Mouse (Mus musculus): ENCODE data around the gene Trpv3. TPM values are rescaled to one million over a fixed set of nuclear protein-coding genes. Genes with fewer than 3 reads are reported as not detected.
A peak's percentile ranks its signal among the peaks of the same experiment; 100 is the strongest.

Trpv3 gene
- 0.11 TPM in 2 replicates for polyA plus RNA-seq (2015; fragmentation: Nextera tagmentation; extraction: Ambion mirVana)

- Histone ChIP-seq H3K27me3 (no peaks in the 10 kb centered on the region; the same call in none of the 2 replicates), H3K9ac (no peak within 1 kb of the TSS), H3K36me3 (no peaks in the 10 kb centered on the region), H3K9me3 (replicated peaks) (no peaks in the 10 kb centered on the region), H3K4me3 (no peak within 1 kb of the TSS), H3K4me2 (no peak within 1 kb of the TSS), H3K4me1 (replicated peaks) (no peaks in the 10 kb centered on the region), H3K27ac (no peak within 1 kb of the TSS)
- no peak for ATAC-seq (replicated peaks; ENCODE audit: insufficient number of reproducible peaks, insufficient read depth, low FRiP score, low read depth)
- WGBS = 76% methylated on average over 7 of the region's 7 CpGs
Measured at GRCm38 (mm10) chr11:73267267-73267666, at the start of gene Trpv3. Trpv3 (plus strand) TSS chr11:73267388.

GRCm38 (mm10) chr11:73219671-73220070 lies 47.5 kb upstream of the Trpv3 start:
- H3K4me2 ChIP-seq = no peak overlapping the region
- no peak overlapping the region for H3K9ac ChIP-seq
- H3K4me3 ChIP-seq = no peak overlapping the region
- H3K36me3 ChIP-seq = no peaks in the 10 kb centered on the region
- H3K4me1 ChIP-seq (replicated peaks) = no peaks in the 10 kb centered on the region
- H3K27me3 ChIP-seq = no peaks in the 10 kb centered on the region
- WGBS = 43% methylated on average over 2 of the region's 2 CpGs
- no peak for ATAC-seq (replicated peaks; ENCODE audit: insufficient number of reproducible peaks, insufficient read depth, low FRiP score, low read depth)
- no peaks in the 10 kb centered on the region for H3K9me3 ChIP-seq (replicated peaks)
- H3K27ac ChIP-seq = no peak overlapping the region

- no peaks in the 10 kb centered on the region for H3K27me3 ChIP-seq
- 83% methylated on average over 1 of the region's 1 CpGs for WGBS
- H3K9ac ChIP-seq = no peak overlapping the region
- no peaks in the 10 kb centered on the region for H3K4me1 ChIP-seq (replicated peaks)
- no peak overlapping the region for H3K4me2 ChIP-seq
- no peaks in the 10 kb centered on the region for H3K36me3 ChIP-seq
- H3K9me3 ChIP-seq (replicated peaks) = no peaks in the 10 kb centered on the region
- H3K27ac ChIP-seq = no peak overlapping the region
- no peak for ATAC-seq (replicated peaks; ENCODE audit: insufficient number of reproducible peaks, insufficient read depth, low FRiP score, low read depth)
- H3K4me3 ChIP-seq = no peak overlapping the region
Measured at GRCm38 (mm10) chr11:73220651-73221050, 46.5 kb upstream of the Trpv3 start.

GRCm38 (mm10) chr11:73222846-73223245 lies 44.3 kb upstream of the Trpv3 start:
- no peak overlapping the region for H3K27ac ChIP-seq
- no peaks in the 10 kb centered on the region for H3K4me1 ChIP-seq (replicated peaks)
- H3K36me3 ChIP-seq = no peaks in the 10 kb centered on the region
- 28% methylated on average over 5 of the region's 5 CpGs for WGBS
- H3K4me3 ChIP-seq = no peak overlapping the region
- no peak overlapping the region for H3K4me2 ChIP-seq
- no peak overlapping the region for H3K9ac ChIP-seq
- no peaks in the 10 kb centered on the region for H3K9me3 ChIP-seq (replicated peaks)
- H3K27me3 ChIP-seq = no peaks in the 10 kb centered on the region
- ATAC-seq (replicated peaks; ENCODE audit: insufficient number of reproducible peaks, insufficient read depth, low FRiP score, low read depth) = no peak

- H3K36me3 ChIP-seq = no peaks in the 10 kb centered on the region
- no peak for ATAC-seq (replicated peaks; ENCODE audit: insufficient number of reproducible peaks, insufficient read depth, low FRiP score, low read depth)
- H3K4me3 ChIP-seq = no peak overlapping the region
- no peaks in the 10 kb centered on the region for H3K27me3 ChIP-seq
- no peak overlapping the region for H3K9ac ChIP-seq
- H3K4me1 ChIP-seq (replicated peaks) = no peaks in the 10 kb centered on the region
- H3K4me2 ChIP-seq = no peak overlapping the region
- no peaks in the 10 kb centered on the region for H3K9me3 ChIP-seq (replicated peaks)
- no peak overlapping the region for H3K27ac ChIP-seq
- 70% methylated on average over 2 of the region's 2 CpGs for WGBS
Measured at GRCm38 (mm10) chr11:73223966-73224365, 43.2 kb upstream of the Trpv3 start.

- Histone ChIP-seq H3K9me3 (replicated peaks) (no peaks in the 10 kb centered on the region), H3K4me1 (replicated peaks) (no peaks in the 10 kb centered on the region), H3K36me3 (no peaks in the 10 kb centered on the region), H3K4me3 (no peak overlapping the region), H3K4me2 (no peak overlapping the region), H3K9ac (no peak overlapping the region), H3K27me3 (no peaks in the 10 kb centered on the region), H3K27ac (no peak overlapping the region)
- ATAC-seq (replicated peaks; ENCODE audit: insufficient number of reproducible peaks, insufficient read depth, low FRiP score, low read depth) = no peak
- WGBS = 85% methylated on average over 6 of the region's 6 CpGs
Measured at GRCm38 (mm10) chr11:73225856-73226255, 41.3 kb upstream of the Trpv3 start.

GRCm38 (mm10) chr11:73228881-73229280 lies 38.3 kb upstream of the Trpv3 start:
- Histone ChIP-seq H3K4me3 (no peak overlapping the region), H3K9me3 (replicated peaks) (no peaks in the 10 kb centered on the region), H3K27ac (no peak overlapping the region), H3K27me3 (no peaks in the 10 kb centered on the region), H3K4me2 (no peak overlapping the region), H3K9ac (no peak overlapping the region), H3K36me3 (no peaks in the 10 kb centered on the region), H3K4me1 (replicated peaks) (no peaks in the 10 kb centered on the region)
- 72% methylated on average over 5 of the region's 5 CpGs for WGBS
- ATAC-seq (replicated peaks; ENCODE audit: insufficient number of reproducible peaks, insufficient read depth, low FRiP score, low read depth) = no peak

- no peak for ATAC-seq (replicated peaks; ENCODE audit: insufficient number of reproducible peaks, insufficient read depth, low FRiP score, low read depth)
- H3K4me1 ChIP-seq (replicated peaks) = 0 out of 2 replicates have a peak, but pooled peaks cover under 1% of the 10 kb centered on the region
- H3K36me3 ChIP-seq = no peaks in the 10 kb centered on the region
- no peak overlapping the region for H3K4me2 ChIP-seq
- no peak overlapping the region for H3K4me3 ChIP-seq
- no peak overlapping the region for H3K9ac ChIP-seq
- no peak overlapping the region for H3K27ac ChIP-seq
- H3K27me3 ChIP-seq = no peaks in the 10 kb centered on the region
- H3K9me3 ChIP-seq (replicated peaks) = no peaks in the 10 kb centered on the region
- WGBS = 81% methylated on average over 5 of the region's 5 CpGs
Measured at GRCm38 (mm10) chr11:73230081-73230480, 37.1 kb upstream of the Trpv3 start.

GRCm38 (mm10) chr11:73232513-73232912 lies 34.7 kb upstream of the Trpv3 start:
- H3K4me3 ChIP-seq = no peak overlapping the region
- WGBS = 48% methylated on average over 2 of the region's 2 CpGs
- 0 out of 2 replicates have a peak, but pooled peaks cover 7% of the 10 kb centered on the region for H3K4me1 ChIP-seq (replicated peaks)
- H3K36me3 ChIP-seq = no peaks in the 10 kb centered on the region
- no peaks in the 10 kb centered on the region for H3K9me3 ChIP-seq (replicated peaks)
- no peak overlapping the region for H3K4me2 ChIP-seq
- H3K27ac ChIP-seq = no peak overlapping the region
- H3K27me3 ChIP-seq = no peaks in the 10 kb centered on the region
- ATAC-seq (replicated peaks; ENCODE audit: insufficient number of reproducible peaks, insufficient read depth, low FRiP score, low read depth) = no peak
- no peak overlapping the region for H3K9ac ChIP-seq

- Histone ChIP-seq H3K36me3 (no peaks in the 10 kb centered on the region), H3K27me3 (no peaks in the 10 kb centered on the region), H3K9me3 (replicated peaks) (no peaks in the 10 kb centered on the region), H3K27ac (no peak within 1 kb of the TSS), H3K4me2 (no peak within 1 kb of the TSS), H3K4me3 (no peak within 1 kb of the TSS), H3K9ac (no peak within 1 kb of the TSS), H3K4me1 (replicated peaks) (0 out of 2 replicates have a peak, but pooled peaks cover 7% of the 10 kb centered on the region)
- ATAC-seq (replicated peaks; ENCODE audit: insufficient number of reproducible peaks, insufficient read depth, low FRiP score, low read depth) = no peak
- 76% methylated on average over 5 of the region's 5 CpGs for WGBS
Measured at GRCm38 (mm10) chr11:73233992-73234391, 33.2 kb upstream of the Trpv3 start, which contains the start of gene Trpv1. Trpv1 (plus strand) TSS chr11:73234292.

- Histone ChIP-seq H3K9ac (no peak overlapping the region), H3K36me3 (no peaks in the 10 kb centered on the region), H3K4me2 (no peak overlapping the region), H3K9me3 (replicated peaks) (no peaks in the 10 kb centered on the region), H3K27me3 (no peaks in the 10 kb centered on the region), H3K4me3 (no peak overlapping the region), H3K4me1 (replicated peaks) (0 out of 2 replicates have a peak, but pooled peaks cover 7% of the 10 kb centered on the region), H3K27ac (peak overlapping the region; percentile 66)
- ATAC-seq (replicated peaks; ENCODE audit: insufficient number of reproducible peaks, insufficient read depth, low FRiP score, low read depth) = peak; percentile 47
- WGBS = 21% methylated on average over 5 of the region's 5 CpGs
Measured at GRCm38 (mm10) chr11:73235990-73236701, 31.0 kb upstream of the Trpv3 start.

- Histone ChIP-seq H3K27ac (peak overlapping the region; percentile 50), H3K4me3 (no peak overlapping the region), H3K27me3 (no peaks in the 10 kb centered on the region), H3K4me1 (replicated peaks) (0 out of 2 replicates have a peak, but pooled peaks cover 7% of the 10 kb centered on the region), H3K9me3 (replicated peaks) (no peaks in the 10 kb centered on the region), H3K9ac (no peak overlapping the region), H3K36me3 (no peaks in the 10 kb centered on the region), H3K4me2 (no peak overlapping the region)
- WGBS = 55% methylated on average over 3 of the region's 3 CpGs
- ATAC-seq (replicated peaks; ENCODE audit: insufficient number of reproducible peaks, insufficient read depth, low FRiP score, low read depth) = no peak
Measured at GRCm38 (mm10) chr11:73236731-73237130, 30.5 kb upstream of the Trpv3 start.
